Comparison of ENCODE assay signal across 21 mouse cellular contexts in genomic region chr5:141950791-141951190, GRCm38 (mm10).
DNase-seq lines count a peak whose midpoint lies in the region; ATAC-seq and TF ChIP-seq lines count a peak whose summit lies in the region.
"Had no signal": no experiment of that assay in that cellular context is flagged by ENCODE, and none has a peak within 500 bp of the region (broad histone marks: within the 10 kb centered on the region; RNA-seq: fewer than 3 reads in every experiment).

No protein-coding gene starts in this region.

- H3K27me3 ChIP-seq in limb, embryonic 12.5 days = no peaks in the 10 kb centered on the region
- H3K27me3 ChIP-seq in limb, embryonic 10.5 days (ENCODE audit: low read depth, poor library complexity, severe bottlenecking) = no peaks in the 10 kb centered on the region
- H3K27me3 ChIP-seq: embryonic facial prominence, embryonic 12.5 days; hindbrain, embryonic 12.5 days; Patski had no signal

- H3K4me2 ChIP-seq in limb, embryonic 12.5 days = 0 out of 2 replicates have a peak overlapping the region, but pooled peaks have one; percentile 24
- H3K4me2 ChIP-seq: embryonic facial prominence, embryonic 12.5 days; hindbrain, embryonic 12.5 days had no signal

- DNase-seq in limb, embryonic 10.5 days (ENCODE audit: low spot score) = no peak
- DNase-seq in brain, embryonic 14.5 days (ENCODE audit: low read depth) = peak; percentile 49
- DNase-seq in hindlimb bud, embryonic 11.5 days (ENCODE audit: extremely low spot score, low read depth, low spot score) = peak; percentile 2
- DNase-seq in liver = no peak
- DNase-seq in lung, postnatal 10 days = no peak
- no peak for DNase-seq in thymus, postnatal 0 days (ENCODE audit: low spot score)
- DNase-seq: adrenal gland, postnatal 14 days; cerebellum, adult 18-20 months; cerebellum, postnatal 10 days; forebrain, postnatal 0 days; gastrocnemius, postnatal 36 days; heart, adult 11 months; heart, postnatal 10 days; heart, postnatal 4 days had no signal

- H3K9ac ChIP-seq in limb, embryonic 12.5 days (replicated peaks) = no peak overlapping the region
- H3K9ac ChIP-seq: embryonic facial prominence, embryonic 12.5 days; forebrain, postnatal 0 days; hindbrain, embryonic 12.5 days had no signal

- H3K27ac ChIP-seq in limb, embryonic 12.5 days = no peak overlapping the region
- no peak overlapping the region for H3K27ac ChIP-seq in limb, embryonic 10.5 days
- H3K27ac ChIP-seq: embryonic facial prominence, embryonic 12.5 days; heart, embryonic 10.5 days; hindbrain, embryonic 12.5 days had no signal

- H3K9me3 ChIP-seq in limb, embryonic 12.5 days = no peaks in the 10 kb centered on the region
- H3K9me3 ChIP-seq in limb, embryonic 10.5 days (replicated peaks) = no peaks in the 10 kb centered on the region
- H3K9me3 ChIP-seq: embryonic facial prominence, embryonic 12.5 days; heart, embryonic 10.5 days; hindbrain, embryonic 12.5 days had no signal

- H3K4me3 ChIP-seq in limb, embryonic 12.5 days (replicated peaks) = no peak overlapping the region
- no peak overlapping the region for H3K4me3 ChIP-seq in limb, embryonic 10.5 days
- H3K4me3 ChIP-seq: embryonic facial prominence, embryonic 12.5 days; heart, embryonic 10.5 days; hindbrain, embryonic 12.5 days had no signal

- ATAC-seq in limb, embryonic 12.5 days (ENCODE audit: insufficient number of reproducible peaks, insufficient read depth, low FRiP score, low TSS enrichment, low read depth) = no peak
- ATAC-seq: activated CD4-positive, CD25-positive, alpha-beta regulatory T cell, adult 4 months; forebrain, postnatal 0 days; hindbrain, embryonic 16.5 days; Patski had no signal

- TF ChIP-seq CTCF in brain, embryonic 14.5 days (IDR thresholded peaks at IDR 0.05; ENCODE audit: borderline replicate concordance, extremely low read depth, insufficient read depth, insufficient read length) = no peak

- WGBS in limb, embryonic 12.5 days = 16% methylated on average over 11 of the region's 11 CpGs
- WGBS in limb, embryonic 10.5 days = 51% methylated on average over 11 of the region's 11 CpGs

- H3K4me1 ChIP-seq in limb, embryonic 12.5 days (replicated peaks) = peaks cover 60% of the 10 kb centered on the region
- H3K4me1 ChIP-seq in limb, embryonic 10.5 days = peaks cover 57% of the 10 kb centered on the region

- H3K36me3 ChIP-seq in limb, embryonic 12.5 days = no peaks in the 10 kb centered on the region
- no peaks in the 10 kb centered on the region for H3K36me3 ChIP-seq in limb, embryonic 10.5 days
- H3K36me3 ChIP-seq: embryonic facial prominence, embryonic 12.5 days; heart, embryonic 10.5 days; hindbrain, embryonic 12.5 days had no signal

- TF ChIP-seq POLR2A in brain, embryonic 14.5 days (IDR thresholded peaks at IDR 0.05; ENCODE audit: borderline replicate concordance, extremely low read depth, insufficient read depth, insufficient read length, poor library complexity, severe bottlenecking) = no peak

Comparison
In these comparisons a context has a peak if more than half of its experiments do, and no peak if none do; other contexts are left out.
1. DNase-seq: peak in brain, embryonic 14.5 days (single experiment) and hindlimb bud, embryonic 11.5 days (single experiment); none in limb, embryonic 10.5 days (single experiment), liver (single experiment), lung, postnatal 10 days (single experiment) and thymus, postnatal 0 days (single experiment).